Mouse (Mus musculus) central nervous system, embryonic 18 days (tissue): ENCODE data around the gene Sf3b6. TPM values are rescaled to one million over a fixed set of nuclear protein-coding genes. Genes with fewer than 3 reads are reported as not detected.

Experiments used
- polyA plus RNA-seq: library from polyadenylated mRNA; depleted of rRNA; stranded (reverse); fragments of >200 nt; gene quantifications from 2 replicates; pipeline ENCODE4 v1.2.3, GENCODE M21; 2012; rRNA removed

Gene Sf3b6
- 166 and 192 TPM in 2 replicates for polyA plus RNA-seq

DNA sequence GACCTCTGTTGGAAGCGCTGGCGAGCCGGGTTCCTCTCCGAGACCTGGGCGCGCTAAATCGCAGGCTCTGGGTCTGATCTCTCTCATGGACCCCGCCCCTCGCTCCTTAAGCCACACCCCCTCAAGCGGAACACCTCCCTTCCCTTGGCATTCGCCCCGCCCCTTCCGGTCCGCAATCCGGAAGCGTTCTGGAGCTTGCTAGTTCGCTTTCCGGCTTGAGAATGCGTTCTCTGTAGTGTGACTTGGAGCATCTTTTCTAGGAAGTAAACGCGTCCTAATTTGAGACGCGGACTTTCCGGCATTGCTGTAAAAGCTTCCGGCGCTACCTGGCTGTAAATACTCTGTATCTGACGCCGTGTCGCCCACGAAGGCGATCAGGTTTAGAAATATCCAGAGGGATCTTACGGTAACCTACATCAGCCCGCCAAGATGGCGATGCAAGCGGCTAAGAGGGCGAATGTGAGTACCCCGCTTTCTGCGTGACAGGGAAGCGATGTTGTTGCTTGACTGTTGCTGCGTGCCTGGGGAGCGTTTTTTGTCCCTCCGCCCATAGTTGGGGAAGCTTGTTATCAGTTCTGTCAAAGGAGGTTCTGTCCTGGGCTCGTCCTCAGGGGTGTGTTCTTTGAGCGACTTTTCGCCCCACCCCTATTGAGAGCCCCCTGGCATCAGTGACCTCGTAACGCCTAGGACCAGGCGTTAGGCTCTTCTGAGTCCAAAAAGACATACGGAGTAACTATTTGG is at the start of gene Sf3b6:
Gene Sf3b6, plus strand, starts transcription at position 184 of the 741 bp plus-strand sequence.

DNA sequence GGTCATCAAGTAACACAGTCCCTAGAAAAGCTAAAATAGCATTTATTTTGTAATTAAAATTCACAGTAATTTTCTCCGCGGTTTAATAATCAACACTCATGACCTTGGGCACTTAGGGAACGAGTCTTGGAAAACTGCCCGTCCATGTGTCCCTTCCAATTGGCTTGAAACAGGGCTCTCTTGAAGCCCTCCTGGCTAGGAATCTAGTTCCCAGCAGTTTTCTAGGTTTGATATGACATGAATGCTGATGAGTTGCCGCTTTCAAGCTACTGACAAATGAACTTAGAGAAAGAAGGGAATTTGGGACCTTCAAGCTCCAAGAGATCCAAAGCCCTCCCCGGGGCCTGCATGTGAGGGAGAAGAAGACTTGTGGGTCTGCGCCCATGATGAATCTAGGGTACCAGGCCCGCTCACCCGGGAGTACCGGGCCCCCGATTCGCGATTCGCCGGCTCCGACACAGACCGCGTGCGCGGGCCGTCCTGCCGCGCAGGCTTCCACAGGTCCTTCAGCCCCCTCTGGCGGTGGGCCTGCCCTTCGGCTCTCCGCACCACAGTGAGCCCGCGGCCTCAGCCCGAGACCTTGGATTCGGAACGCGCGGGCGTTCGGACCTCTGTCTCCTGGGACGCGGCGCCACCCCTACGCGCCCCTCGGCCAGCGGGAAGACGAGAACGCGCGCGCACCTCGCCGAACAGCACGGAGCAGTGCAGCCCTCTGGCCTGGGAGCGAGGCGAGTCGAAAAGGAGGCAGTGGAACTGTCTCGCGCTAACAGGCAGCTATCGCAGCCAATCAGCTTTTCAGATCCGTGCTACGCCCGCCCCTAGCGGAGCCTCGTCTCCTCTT is 48.6 kb upstream of the Sf3b6 start, which contains the start of the genes Pfn4 and Fam228b:
Gene Pfn4, plus strand, starts transcription at position 531 of the 841 bp plus-strand sequence.
Gene Fam228b, minus strand, starts transcription at position 776 of the 841 bp plus-strand sequence.

DNA sequence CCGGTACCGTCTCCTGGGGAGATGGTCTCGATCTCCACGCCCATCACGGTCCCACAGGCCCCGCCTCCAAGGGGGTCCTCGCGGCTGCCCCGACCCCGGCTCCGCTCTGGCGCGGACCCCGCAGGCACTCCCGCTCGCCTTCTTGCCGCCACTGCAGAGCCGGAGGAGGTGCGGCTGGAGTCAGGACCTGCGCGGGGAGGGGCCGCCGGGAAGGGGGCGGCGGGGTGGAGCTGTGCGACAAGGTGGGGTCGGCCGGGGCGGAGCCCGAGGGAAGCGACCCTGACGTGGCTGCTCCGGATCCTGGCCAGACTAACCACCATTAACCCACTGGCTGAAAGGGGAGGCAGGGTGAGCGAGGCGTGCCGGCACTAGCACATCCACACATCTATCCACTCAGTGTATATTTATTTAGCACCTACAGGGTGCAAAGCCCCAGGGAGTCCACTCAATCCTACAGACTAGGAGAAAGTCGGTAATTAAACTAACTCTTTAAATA is 24.1 kb downstream of the Sf3b6 start, which contains the start of gene Fkbp1b:
Gene Fkbp1b, minus strand, starts transcription at position 200 of the 496 bp plus-strand sequence.

DNA sequence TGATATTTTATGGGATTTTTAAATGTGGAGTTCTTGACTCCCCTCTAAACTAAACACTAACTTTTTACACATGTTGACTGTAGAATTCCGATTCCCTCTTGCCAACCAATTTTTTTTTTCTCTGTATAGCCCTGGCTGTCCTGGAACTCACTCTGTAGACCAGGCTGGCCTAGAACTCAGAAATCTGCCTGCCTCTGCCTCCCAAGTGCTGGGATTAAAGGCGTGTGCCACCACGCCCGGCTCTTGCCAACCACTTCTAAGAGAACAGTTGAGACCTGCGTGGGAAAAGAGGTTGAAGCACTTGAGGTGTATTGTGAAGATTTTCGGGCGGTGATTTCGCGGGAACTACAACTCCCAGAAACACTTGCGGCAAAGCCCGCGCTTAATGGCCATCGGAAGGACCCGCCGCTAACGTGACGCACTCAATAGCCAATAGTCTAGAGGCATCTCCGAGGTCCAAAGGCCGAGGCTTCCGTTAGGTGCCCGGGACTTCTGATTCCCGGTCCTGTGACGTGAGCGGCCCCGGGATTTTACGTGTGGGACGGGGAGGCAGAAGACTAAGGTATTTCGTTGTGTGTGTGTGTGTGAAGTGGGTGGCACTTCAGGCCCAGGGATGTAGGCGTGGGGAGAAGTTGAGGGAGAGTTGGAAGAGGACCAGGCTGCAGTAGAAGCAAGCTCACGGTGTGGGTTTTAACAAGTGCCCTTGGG is 25.7 kb downstream of the Sf3b6 start, which contains the start of gene Wdcp:
Gene Wdcp, plus strand, starts transcription at position 414 of the 708 bp plus-strand sequence.

DNA sequence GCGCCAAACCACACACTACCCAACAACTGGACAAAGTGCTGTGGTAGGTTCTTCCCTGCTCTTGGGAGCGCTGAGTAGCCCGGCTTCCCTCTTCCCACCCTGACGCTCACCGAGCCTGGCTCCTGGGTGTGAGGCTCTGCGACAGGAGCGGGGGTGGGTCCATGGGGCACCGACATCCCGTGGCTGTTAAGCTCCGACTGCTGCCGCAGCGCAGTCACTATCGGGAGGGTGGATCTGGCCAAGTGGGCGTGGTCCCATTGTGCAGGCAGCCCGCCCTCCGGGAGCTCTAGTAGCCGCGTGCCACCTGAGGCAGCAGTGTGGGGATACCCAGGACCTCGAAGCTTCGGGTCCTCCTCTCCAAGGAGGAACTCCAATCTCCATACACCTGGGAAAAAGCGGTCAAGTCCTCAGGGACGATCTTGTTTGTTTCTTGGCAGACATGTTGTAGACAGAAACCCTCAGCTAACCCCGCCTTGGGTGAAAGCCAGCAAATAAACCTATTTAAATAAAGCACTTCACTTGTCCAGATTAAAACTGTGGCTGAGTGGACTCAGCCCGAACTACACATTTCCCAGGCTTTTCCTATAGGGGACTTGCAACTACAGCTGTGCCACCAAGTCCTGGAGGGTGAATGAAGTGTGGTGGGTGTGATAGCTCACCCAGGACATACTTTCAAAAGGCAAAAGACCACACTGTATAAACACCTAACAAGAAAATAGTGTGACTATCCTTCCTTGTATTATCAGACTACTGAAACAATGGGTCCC is 57.0 kb downstream of the Sf3b6 start, which contains the start of gene Mfsd2b:
Gene Mfsd2b, minus strand, starts transcription at position 199 of the 767 bp plus-strand sequence.

Other genes with a start within 250 kb of the Sf3b6 start
- 31.8 and 32.2 TPM in 2 replicates for gene Itsn2, start 224.9 kb upstream of the Sf3b6 start, polyA plus RNA-seq
- not detected in 2 replicates for gene Gm3625, start 224.6 kb upstream of the Sf3b6 start, polyA plus RNA-seq
- gene Fam228a, start 79.1 kb upstream of the Sf3b6 start, polyA plus RNA-seq: 3.2 and 3.3 TPM in 2 replicates
- gene Pfn4, start 48.5 kb upstream of the Sf3b6 start, polyA plus RNA-seq: 8.9 and 14.8 TPM in 2 replicates
- gene Fam228b, start 48.3 kb upstream of the Sf3b6 start, polyA plus RNA-seq: 7.2 and 10.4 TPM in 2 replicates
- 73.9 and 82.3 TPM in 2 replicates for gene Fkbp1b, start 24.0 kb downstream of the Sf3b6 start, polyA plus RNA-seq
- 11.1 and 11.5 TPM in 2 replicates for gene Wdcp, start 25.8 kb downstream of the Sf3b6 start, polyA plus RNA-seq
- 2.6 and 2.8 TPM in 2 replicates for gene Mfsd2b, start 56.8 kb downstream of the Sf3b6 start, polyA plus RNA-seq
- gene Ubxn2a, start 90.2 kb downstream of the Sf3b6 start, polyA plus RNA-seq: 12.2 and 12.6 TPM in 2 replicates
- gene Atad2b, start 99.8 kb downstream of the Sf3b6 start, polyA plus RNA-seq: 17.4 and 18.2 TPM in 2 replicates